Mouse (Mus musculus) kidney, adult 9 months (tissue): ENCODE data around the gene Sytl1.
A peak's percentile ranks its signal among the peaks of the same experiment; 100 is the strongest.

Experiments
- DNase-seq: peaks from one replicate; pipeline ENCODE4 v3.0.0; 2022

The Sytl1 gene

DNA sequence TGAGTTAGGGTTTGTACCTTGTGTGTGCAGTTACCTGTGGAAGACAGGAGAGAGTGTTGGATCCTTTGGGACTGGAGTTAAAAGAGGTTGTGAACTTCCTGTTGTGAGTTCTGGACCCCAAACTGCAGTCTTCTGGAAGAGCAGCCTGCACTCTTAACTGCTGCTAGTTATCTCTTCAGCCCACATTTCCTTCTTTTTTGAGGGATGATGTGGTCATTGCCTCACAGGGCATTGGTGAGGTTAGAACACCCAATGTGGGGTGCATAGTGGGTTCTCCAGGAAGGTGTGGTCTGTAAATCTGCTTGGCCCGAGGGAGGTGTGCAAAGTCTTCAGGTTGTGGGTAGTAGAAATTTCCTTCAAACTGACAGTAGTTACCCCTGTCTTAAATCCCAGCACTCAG lies 18.6 kb downstream of the Sytl1 start:
- no peak for DNase-seq

DNA sequence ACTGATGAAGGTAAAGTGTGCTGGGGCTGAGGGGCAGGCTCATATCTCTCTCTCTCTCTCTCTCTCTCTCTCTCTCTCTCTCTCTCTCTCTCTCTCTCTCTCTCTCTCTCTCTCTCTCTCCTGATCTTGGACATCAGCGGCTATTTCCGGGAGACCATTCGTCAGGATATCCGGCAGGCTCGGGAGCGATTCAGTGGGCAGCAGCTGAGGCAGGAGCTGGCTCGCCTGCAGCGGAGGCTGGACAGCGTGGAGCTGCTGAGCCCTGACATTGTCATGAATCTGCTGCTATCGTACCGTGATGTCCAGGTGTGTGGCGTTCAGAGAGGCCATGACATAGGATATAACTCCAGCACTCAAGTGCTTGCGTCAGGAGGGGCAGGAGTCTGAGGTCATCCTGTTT lies 19.4 kb downstream of the Sytl1 start:
- no peak for DNase-seq

DNA sequence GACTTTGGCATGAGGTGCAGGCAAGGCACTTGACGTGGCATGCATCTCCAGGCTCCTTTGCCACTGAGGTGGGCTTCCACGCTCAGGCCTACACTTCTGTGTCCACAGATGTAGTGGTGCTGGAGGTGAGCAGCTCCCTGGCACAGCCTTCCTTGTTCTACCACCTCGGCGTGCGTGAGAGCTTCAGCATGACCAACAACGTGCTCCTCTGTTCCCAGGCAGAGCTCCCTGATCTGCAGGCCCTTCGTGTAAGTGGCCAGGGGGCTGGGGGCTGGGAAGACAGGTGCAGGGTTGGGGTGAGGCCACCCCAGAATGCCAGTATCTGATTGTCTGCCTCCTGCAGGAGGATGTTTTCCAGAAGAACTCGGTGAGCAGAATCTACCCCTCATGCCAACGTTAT lies 20.2 kb downstream of the Sytl1 start:
- no peak for DNase-seq

DNA sequence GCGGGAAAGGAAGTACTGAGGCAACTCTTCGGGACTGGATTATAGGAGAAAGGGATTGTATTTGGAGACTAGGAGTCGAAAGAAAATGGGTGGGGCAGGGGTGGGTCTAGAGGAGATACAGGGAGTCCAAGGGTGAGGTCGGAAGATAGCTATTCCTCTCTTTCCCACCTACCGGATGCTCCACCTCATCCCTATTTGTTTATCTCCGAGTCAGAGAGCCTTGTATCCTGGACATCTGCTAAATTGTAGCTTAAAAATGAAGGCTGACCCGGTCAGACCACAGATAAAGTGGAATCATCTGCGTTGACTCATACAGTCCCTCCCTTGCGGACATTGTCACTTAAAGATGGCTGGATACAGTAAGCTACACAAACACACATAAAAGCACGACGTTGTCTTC lies 21.0 kb downstream of the Sytl1 start:
- DNase-seq: no peak

DNA sequence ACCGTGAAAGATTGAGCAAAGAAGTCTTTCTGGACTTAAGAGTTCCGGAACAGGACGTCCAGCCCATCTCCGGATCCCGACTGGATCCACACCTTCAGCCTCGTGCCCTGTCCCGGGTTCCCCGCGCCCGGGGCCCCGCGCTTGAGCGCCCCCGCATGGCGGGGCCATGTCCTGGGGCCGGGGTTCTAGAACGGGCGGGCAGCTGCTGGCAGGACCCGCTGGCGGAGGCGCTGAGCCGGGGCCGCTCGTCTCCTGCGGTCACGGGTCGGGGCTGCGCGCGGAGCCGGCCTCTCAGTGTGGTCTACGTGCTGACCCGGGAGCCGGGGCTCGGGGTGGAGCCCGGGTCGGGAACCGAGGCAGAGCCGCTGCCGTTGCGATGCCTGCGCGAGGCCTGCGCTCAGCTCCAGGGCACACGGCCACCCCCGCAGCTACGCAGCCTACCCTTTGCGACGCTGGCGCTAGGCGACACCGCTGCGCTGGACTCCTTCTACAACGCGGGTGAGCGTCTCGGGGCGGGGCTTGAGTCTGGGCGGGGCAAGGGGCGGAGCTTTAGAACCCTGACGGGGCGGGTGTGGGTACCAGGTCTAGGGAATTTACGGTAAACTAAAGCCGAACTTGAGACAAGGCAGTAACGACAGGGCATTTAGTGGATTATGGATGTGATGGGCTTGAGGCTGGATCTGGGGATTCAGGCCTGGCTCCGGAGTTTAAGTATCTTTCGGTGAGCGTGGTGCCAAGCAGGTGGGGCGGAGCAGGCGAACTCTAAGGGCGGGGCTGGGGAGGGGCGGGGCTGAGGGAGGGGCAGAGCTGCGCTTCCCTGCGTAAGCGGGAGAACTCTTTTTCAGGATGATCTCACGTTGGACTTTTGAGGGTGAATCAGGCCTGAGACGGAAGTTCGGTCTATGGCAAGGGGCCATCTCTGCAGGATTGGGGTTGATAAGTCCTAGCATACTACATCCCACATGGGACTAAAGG lies 21.7 kb downstream of the Sytl1 start:
- peak; percentile 88 for DNase-seq

DNA sequence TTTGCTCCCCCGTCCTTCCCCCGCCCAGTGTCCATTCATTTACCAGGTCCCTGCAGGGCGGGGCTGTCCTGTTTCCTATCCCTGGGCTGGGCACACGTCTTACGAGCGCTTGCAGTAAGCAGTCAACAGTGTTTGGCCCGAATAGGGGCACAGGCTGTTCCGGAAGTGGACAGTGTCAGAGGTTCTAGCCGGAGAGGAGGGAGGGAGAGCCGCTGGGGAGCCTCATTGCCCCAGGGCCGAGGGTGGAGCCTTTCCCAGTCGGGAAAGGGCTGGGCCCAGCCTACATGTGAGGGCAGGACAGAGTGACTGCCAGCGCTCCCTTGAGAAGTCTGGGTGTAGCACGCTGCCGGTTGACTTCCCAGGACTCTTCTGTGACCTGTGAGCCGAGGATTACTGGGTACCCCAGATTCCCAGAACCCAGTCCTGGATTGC lies 22.4 kb downstream of the Sytl1 start, which contains the start of gene Map3k6:
Gene Map3k6, plus strand, starts transcription at position 329 of the 432 bp plus-strand sequence.
- DNase-seq: peak; percentile 88

DNA sequence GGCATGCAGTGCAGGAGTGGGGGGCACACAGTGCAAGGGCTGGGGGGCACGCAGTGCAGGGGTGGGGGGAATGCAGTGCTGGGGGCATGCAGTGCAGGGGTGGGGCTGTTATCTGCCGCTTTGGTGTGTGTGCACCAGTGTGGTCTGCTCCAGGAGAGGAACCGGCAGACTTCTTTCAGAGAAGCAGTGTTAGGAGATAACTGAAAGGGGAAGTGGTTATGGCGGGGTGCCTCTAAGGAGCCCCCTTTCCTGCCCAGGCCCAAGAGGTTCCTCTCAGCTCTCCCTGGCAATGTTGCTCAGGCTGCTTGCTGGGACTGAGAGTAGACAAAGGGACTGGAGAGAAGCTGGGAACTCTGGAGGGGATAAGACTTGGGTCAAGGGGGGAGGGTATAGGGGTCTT lies 25.0 kb downstream of the Sytl1 start:
- no peak for DNase-seq

DNA sequence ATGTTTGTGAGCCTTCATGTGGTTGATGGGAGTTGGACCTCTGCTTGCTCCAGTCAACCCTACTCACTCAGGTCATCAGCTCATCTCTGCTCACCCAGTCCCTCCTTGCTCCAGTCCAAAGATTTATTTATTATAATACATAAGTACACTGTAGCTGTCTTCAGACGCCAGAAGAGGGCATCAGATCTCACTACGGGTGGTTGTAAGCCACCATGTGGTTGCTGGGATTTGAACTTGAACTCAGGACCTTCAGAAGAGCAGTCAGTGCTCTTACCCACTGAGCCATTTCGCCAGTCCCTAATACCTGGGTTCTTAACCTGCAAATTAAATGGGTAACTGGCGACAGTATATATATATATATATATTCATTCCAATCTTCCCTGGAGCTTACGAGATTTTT lies 27.5 kb downstream of the Sytl1 start:
- no peak for DNase-seq

DNA sequence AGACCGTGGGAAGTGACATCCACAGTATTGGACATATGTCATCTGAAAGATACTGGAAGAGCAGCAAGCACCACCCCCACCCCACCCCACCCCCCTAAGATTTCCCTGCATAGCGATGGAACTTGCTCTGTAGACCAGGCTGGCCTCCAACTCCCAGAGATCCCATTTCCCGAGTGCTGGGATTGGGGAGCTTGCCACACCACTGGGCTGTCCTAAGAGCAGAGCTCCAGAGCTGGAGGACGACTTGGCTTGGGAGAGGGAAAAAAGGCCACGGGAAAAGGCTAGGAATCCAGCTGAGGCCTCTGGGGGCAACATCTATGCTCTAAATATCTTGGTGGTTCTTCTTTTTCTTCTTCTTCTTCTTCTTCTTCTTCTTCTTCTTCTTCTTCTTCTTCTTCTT lies 28.1 kb downstream of the Sytl1 start:
- DNase-seq: no peak

DNA sequence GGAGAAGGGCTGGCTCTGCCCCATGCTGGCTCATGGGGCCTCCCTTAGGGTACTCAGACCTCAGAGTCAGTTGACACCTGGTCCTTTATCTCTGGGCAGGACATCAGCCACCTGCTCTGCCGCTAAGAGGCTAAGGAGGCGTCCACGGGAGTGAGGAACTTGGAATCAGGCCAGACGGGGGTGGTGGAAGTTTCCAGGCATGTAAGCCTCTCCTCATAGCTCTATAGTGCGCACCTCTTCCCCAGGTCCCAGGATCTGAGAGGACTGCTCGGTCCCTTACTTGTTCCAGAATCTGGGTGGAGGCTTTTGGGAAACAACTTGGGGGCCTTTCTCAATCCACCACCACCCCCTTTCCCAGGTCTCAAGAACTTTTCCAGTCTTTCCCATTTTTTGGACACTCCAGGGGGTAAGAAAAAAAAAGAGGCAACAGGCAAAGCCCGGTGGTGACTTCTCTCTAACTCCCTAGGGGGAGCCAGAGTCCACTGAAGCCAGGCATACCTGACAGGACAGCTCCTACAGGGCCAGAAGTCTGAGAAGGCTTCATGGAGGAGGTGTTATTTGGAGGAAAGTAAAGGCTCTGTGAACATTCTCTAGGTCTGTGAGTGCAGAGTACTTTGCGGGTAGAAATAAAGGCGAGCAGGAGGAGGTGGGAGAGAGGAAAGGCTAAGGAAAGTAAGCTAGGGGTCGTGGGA lies 29.5 kb downstream of the Sytl1 start:
- peak; percentile 76 for DNase-seq

DNA sequence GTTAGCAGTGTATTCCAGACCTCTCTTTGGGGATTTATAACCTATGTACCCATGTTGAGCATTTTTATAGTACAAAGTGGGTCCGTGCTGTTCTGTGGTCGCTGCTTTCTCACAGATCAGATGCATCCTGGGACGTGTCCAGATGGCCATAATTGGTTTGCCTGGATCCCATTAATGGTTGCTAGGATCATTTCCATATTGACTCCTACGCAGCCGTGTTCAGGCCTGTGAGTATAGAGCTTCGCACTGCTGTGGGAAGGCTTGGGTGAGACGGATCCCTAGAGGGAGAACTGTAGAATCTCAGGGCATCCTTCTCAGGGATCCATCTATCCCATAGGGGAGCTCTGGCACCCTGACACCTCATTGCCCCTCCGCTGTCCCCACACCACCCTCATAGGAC lies 33.3 kb downstream of the Sytl1 start:
- DNase-seq: no peak

DNA sequence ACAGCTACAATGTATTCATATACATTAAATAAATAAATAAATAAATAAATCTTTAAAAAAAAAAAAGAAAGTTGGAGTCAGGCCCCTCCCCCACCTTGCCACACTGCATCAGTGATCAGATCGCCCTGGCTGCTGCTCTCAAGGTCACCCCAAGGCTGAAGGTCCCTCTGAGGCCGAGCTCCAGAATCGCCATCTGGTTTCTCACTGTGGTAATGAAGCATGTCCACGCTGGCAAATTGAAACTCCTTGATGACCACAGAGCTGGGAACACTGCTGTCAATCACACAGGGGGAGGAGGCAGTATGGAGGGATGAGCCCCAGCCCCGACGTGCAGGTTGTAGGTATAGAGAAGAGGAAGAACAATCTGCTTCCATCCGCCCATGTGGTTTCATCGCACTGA lies 35.3 kb downstream of the Sytl1 start:
- no peak for DNase-seq

DNA sequence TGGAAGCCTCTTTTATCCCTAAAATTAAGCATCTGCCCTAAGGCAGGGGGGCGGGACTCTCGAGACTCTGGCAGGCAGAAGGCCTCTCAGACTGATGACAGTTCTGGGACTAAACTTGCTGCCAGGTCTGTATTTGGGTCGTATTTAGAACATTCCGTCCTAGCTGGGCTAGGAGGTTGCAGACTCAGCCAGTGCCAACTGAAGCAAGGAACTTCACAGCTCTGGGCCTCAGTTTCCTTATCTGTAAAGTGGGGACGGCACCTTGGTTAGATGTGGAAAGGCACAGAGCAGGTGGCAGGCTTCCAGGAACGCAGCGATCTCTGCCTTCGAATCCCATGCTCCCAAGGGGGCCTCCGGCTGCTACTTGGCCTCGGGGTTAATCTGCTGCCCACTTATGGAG lies 36.8 kb downstream of the Sytl1 start:
- DNase-seq: no peak

DNA sequence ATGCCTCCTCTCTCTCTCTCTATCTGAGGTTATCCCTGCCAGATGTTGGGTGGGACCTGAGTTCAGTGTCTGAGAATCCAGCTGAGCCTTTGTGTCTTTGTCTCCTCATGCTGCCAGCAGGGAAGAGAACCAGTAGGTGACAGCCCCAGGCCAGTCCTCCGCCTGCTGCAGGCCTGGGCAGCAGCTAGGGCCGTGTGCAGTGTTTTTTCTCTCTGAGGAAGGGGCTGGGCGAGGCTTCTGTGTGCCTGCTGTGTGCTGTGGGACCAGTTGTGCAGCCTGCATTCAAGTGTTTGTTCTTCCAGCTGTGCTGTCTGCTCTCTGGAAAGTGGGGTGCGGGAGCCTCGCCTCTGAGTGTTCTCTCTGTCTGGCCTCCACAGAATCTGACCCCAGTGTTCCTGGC lies 39.0 kb downstream of the Sytl1 start:
- no peak for DNase-seq

DNA sequence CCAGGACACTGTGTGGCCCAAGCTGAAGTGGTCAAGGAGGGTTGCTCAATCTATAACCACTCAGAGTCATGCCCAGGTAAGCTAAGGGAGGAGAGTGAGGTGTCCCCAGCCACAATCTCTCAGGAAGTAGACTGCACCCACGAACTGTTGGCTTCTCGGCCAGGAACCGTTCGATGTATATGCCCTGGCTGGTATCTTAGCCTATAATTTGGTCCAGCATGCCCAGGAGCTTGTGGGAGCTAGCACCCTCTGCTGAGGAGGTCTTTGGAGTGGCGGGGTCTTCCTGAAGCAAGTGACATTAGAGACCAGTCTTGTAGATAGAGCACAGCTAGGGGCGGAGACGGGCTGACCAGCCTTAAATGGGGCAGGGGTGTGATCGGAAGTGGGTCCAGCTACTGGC lies 41.2 kb downstream of the Sytl1 start:
- no peak for DNase-seq

DNA sequence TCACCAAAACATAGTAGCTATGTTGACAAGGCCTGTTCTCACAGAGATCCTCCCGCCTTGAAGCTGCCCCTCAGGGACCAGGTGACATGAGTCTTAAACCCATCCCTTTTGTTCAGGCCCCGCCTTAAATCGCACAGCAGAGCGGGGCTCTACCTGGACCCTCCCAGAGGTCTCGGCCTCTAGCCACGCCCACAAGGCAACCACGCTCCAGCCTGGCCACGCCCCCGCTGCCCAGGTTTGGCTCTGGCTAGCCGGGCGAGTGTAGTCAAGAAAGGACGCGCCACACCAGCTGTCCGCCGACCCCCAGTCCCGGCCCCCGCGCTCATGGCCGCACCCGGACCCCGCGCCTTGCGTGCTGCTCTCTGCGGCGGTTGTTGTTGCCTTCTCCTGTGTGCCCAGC lies 42.3 kb downstream of the Sytl1 start:
- DNase-seq: peak; percentile 66

DNA sequence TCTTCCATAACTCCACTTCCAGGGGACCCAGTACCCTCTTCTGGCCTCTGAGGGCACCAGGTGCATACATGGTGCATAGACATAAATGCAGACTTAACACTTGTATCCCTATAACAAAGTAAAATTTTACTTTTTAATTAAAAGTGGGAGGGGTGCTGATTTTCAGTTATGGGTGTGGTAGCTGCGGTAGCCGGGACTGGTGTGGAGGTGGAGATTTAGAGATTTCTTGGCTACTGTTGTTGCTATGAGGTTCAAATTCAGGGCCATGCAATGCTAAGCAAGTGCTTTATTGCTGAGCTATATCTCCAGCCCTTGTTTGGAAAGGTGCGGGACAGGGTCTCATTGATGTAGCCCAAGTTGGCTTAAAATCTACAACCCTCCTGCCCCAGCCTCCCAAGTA lies 44.2 kb downstream of the Sytl1 start:
- no peak for DNase-seq

DNA sequence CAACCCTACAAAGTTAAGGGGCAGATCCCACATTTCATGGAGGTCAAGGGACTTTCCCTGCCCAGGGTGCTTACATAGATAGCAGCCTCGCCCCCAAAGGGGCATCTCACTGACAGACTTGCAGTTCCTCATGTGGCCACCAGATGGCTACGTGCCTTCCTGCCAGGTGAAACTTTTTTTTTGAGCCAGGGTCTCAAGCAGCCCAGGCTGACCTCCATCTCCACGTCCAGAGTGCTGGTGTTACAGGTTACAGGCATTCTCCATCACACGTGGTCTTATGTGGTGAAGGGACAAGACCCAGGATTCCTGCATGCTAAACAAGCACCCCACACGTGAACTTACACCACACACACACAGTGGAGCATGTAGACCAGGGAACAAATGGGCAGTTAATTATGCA lies 45.3 kb downstream of the Sytl1 start:
- peak; percentile 68 for DNase-seq

DNA sequence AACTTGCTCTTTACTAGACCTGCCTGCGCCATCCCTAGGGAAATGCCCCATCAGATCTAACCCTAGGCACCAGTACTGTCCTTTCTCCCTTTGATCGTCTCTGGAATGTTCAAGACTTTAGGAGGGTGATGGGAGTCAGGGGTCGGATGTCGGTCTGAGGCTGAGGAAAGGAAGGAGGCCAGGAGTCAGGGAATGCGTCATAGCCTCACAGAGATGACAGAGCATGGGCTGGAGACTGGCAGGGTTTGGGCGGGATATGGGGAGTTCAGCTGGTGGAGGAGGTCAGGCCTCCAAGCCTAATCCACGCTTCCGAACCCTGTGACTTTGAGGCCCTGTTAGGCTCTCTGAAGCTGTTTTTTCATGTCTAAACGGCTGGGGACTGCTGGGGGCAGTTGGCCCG lies 49.3 kb downstream of the Sytl1 start:
- DNase-seq: no peak

DNA sequence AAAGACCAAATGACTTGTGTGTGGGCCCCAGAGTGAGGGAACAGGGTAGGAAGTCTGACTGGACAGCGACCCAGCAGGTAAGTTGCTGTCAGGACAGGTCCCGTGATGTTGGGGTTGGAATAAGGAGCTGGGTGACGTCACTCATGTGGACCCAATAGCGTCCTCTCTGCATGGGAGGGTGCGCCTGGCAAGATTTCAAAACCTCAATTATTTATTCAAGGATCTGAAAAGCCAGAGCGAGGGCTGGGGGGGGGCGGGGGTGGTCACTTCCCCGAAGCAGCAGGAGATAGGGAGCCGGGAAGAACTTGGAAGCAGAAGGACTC lies 49.7 kb downstream of the Sytl1 start:
- DNase-seq: peak; percentile 37

DNA sequence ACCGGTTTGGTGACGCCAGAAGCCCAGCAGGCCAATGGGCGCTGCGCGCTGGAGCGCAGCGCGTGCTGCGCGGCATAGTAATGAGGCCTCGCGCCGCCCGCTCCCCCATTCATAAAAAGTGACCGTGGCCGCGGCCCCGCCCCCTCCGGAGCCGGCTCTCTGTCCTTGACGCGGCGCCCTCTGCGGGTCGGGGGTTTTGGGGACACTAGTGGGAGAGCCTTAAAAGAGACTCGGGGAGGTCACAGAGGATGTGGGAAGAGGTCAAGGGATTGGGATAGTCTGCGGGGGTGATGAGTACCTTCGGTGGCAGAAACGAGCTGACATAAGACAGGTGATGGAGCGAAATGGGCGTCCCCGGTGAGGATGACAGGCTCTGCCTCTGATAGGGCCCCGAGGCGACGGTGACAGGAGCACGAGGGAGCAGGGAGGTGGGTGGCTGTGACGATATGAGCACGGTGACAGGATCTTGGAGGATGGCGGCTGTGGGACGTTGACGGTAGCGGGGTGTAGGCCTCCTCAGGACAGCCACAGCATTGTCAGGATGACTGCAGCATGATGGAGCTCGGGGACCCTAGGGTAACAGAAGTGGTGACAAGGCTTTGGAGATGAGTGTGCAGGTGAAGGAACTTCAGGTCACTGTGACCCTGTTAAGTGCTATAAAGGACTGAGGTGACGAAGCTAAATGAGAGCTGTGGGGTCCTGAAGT lies 50.2 kb downstream of the Sytl1 start:
- peak; percentile 75 for DNase-seq

DNA sequence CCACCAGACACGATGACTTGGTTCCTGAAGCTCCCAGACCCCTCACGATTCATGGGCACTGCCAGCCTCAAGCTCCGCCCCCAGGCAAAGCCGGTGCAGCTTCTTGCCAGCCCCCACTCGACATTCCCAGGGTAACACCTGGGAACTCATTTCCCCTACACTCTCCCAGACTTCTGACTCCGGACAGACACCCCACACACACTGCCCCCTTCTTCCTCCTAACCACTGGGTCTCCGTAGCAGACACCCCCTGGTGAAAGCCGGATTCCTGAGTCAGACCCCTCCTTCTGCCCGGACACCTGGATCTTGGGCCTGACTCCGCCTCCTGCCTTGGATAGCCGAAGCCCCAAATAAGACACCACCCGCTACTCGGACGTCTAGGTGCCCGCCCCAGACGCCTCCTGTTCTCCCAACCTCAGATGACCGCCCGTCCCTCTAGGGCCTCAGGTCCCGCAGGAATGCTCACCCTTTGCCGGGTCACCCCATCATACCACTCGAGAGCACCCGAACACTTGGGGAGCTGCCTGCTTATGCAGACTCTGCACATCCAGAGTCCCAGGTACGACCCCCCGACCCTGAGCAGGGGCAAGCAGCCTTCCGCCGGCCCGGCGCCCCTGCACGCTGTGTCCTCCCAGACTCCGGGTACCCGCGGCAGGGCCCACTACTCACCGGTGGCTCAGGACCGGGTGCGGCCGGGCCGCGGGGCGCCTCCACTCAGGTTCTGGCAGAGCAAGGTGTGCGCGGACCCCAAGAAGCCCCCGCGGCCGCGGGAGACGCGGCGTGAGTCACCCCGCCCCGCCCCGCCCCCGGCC lies 51.0 kb downstream of the Sytl1 start, which contains the start of the genes Cd164l2 and Gpr3:
Gene Cd164l2, plus strand, starts transcription at position 381 of the 811 bp plus-strand sequence.
Gene Gpr3, minus strand, starts transcription at position 786 of the 811 bp plus-strand sequence.
- DNase-seq: no peak
